Mouse (Mus musculus) kidney, adult 18-20 months (tissue): Measurements from ENCODE around the gene Rnase4.

ENCODE experiments used
- DNase-seq: peaks from one replicate; pipeline ENCODE4 v3.0.0; 2021

Gene Rnase4

DNA sequence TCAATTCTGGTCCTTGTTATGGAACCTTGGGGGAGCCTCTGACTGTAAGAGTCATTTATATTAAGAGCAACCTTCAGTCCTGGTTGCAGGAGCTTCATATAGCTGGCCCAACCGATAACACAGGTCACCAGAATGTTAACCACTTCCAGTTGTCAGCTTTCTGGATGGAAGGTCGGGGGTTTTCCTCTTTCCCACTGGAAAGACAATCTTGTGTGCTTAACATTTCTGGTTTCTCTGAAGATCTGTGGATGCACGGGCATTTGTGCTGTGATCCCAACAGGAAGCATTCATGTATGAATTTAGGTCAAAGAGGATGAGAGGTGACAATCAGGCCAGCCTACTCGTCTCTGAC, 38.7 kb downstream of the Rnase4 start:
- no peak for DNase-seq

DNA sequence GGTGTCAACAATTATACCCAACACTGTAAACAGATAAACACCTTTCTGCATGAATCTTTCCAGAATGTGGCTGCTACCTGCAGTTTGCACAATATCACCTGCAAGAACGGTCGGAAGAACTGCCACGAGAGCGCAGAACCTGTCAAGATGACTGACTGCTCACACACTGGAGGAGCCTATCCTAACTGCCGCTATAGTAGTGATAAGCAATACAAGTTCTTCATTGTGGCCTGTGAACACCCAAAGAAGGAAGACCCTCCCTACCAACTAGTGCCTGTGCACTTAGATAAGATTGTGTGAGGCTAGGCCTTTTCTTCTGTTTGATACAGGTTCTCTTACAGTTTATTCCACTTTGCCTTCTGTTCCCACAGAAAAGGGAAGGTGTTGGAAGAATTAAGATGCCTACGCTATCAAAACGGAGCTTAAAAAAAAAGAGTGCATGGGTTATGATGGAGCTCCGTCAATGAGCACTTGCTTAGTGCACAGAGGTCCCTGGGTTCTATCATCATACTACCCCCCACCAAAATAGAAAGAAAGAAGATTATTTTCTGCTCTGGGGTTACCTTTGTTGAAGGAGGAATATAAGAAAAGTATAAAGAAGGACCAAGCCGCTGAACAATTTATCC, 39.6 kb downstream of the Rnase4 start:
- no peak for DNase-seq

DNA sequence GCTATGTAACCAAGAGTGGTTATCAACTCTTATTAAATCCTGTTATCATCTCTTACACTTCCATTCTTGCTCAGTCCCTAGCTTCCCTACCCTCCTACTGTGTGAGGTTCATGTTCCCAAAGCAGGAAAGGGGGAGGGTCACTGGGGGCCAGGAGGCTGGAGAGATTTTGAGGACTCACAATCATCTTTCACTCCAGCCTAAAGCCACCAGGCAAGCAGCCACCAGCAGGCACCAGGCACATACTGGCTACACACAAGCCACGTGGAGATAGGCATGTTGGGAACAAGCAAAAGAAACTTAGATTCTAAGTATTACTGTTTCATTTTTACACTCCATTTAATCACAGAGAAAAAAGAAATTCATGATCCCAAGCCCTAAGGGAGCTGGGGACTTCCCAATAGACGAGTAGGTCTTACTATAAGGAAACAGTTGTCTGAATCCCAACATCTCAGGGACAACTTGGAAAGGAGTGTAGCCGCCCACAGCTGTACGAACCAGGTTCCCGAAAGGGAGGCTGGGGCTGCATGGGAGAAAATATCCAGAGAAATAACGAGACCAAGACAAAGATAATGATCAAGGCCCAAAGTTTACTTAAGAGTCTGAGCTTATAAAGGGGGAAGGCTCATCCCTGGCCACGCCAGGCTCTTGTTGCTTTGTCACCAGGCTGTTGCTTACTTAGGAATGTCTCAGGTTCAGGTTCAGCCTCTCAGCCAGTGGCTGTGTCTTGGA, 40.4 kb downstream of the Rnase4 start:
- no peak for DNase-seq

DNA sequence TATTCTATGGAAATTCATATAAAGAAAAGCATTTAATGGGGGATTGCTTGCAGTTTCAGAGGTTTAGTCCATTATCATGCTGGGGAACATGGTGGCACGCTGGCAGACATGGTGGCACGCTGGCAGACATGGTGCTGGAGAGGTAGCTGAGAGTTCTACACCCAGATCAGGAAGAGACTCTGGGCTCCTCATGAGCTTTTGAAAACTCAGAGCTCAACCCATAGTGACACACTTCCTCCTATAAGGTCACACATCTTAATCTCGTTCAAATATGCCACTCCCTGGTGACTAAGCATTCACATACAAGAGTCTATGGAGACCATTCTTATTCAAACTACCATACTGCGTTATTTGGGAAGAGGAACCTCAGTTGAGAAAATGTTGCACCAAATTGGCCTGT, 41.5 kb downstream of the Rnase4 start:
- no peak for DNase-seq

DNA sequence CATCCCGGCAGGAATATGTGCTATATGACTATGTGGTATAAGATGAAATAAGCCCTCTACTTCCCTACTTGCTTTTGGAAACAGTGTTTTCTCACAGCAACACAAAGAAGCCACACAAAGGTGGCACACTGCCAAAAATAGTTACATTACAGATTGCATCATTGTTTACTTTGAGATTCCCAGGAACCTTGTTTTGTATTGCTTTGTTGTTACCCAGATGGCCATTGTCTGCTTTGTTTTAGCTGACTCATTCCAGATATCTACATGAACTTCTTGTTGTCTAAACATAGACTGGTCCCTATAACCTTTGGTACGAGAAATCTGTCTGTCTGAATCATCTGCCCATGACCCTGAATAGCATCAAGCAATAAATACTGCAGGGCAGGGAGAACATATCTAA, 49.5 kb downstream of the Rnase4 start:
- DNase-seq, result no peak

DNA sequence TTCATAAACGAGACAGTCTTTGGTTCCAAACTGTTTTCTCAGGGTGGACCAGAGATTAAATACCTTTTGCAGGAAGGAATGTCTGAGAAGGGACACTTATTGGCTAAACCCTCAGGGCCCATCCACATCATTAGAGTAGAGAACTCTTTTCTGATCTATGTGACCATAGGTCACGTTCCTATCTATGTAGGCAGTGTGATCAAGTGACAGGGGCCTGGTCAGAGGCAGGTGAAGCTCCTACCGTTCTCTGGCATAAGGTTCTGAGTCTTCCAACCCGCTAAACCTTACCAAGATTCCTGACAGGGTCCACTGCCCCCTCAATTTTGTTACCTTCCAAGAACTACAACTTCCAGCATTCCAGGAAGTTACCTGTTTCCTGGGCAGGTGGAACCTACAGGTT, 51.2 kb downstream of the Rnase4 start:
- no peak for DNase-seq

DNA sequence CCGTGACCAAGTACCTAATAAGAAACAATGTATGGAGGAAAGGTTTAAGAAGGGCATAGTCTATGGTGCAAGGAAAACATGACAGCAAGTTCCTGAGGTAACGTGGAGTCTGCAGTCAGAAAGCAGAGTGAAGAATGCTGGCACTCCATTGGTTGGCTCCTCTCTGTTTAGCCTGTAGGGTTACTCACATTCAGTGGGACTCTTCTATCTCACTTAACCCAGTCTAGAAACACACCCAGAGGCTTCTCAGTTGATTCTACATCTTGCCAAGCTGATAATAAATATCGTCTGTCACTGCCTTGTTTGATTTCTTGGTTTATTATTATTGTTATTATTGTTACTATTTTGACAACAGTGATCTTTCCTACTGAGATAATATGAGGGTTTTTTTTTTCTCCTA, 51.7 kb downstream of the Rnase4 start:
- DNase-seq, result no peak

DNA sequence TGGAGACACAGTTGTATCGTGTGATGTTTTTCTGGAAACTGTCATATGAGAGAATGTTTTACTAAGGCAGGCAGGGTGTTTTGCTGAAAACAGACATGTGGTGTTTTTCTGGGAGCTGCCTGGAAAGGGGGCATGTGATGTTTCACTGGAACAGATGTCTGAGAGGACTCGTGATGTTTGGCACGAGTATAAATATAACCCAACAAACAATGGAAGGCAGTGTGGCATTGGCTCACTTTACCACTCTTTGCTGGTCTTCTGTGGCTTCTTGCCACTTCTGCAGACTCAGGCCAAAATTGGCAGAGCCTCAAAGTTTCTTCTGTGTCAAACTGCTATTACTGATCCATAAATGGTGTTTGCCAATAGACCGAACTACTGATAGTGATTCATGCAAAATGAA, 52.4 kb downstream of the Rnase4 start:
- DNase-seq, result no peak

DNA sequence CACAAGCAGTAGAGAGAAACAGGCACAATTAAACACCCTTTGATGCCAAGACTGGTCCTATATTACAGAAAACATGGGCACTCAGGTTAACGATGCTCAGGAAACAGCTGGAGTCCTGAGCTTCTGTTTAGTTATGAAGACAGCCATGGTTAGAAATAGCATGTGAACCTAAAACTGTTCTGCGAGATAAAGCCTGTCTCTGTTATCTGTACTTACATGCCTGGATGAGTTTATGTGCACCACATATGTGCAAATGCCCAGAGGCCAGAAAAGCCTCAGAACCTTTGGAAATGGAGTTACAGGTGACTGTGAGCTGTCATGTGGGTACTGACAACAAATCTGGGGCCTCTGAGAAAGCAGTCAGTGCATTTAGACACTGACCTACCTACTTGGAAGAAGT, 53.1 kb downstream of the Rnase4 start:
- DNase-seq, result no peak

DNA sequence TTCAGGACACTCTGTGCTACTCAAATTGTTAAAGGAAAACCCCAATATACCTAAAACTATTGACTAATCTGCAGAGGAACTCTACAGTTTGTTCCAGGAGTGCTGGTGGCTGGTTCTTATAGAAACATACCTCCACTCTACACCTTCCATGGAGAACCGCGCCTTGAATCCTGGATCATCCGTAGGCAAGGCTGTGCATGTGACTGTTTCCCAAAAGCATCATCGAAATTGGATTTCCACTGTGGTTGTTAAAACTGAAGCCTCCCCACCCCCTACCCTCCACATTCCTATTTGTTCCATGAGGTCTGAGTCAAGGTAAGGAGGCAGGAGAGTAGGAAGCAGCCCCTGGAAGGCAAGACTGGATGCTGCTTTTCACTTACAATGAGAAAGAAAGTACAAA, 53.6 kb downstream of the Rnase4 start:
- DNase-seq, result no peak

DNA sequence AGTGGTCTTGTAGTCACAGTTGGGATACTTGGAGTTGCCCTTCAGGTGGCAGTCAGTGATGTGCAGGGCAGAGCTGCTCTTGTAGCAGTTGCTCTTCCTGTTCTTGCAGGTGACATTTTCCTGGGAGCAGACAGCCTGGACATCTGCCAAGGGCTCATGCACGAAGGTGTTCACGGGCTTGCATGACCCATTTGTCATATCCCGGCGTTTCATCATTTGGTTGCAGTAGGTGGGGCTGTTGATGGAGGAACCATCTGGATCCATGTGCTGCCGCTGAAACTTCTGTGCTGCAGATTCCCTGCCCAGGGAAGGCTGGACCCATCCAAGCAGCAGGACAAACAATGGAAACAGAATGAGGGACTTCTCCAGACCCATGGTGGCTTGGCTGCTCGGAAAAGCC, 54.6 kb downstream of the Rnase4 start:
- no peak for DNase-seq

DNA sequence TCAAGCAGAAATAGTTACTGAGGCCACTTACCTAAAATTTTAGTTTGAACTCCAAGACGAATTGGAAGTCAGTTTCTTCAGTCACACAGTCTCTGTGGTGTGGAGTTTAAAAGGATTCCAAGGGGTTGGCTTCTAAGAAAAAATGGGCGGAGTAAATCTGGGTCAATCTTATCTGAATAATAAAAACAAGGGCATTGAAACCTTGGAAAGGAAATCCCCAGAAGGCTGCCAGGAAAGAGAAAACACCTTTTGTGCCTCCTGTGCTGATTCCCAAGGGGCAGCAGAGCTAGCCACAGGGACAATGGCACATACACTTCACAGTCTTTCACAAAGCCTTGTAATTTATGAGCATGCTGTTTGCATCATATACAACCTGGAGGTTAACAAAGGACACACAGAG, 55.8 kb downstream of the Rnase4 start, which contains the start of gene Rnase1:
Gene Rnase1 (minus strand): TSS at position 101 of the 400 bp plus-strand sequence.
- no peak for DNase-seq

DNA sequence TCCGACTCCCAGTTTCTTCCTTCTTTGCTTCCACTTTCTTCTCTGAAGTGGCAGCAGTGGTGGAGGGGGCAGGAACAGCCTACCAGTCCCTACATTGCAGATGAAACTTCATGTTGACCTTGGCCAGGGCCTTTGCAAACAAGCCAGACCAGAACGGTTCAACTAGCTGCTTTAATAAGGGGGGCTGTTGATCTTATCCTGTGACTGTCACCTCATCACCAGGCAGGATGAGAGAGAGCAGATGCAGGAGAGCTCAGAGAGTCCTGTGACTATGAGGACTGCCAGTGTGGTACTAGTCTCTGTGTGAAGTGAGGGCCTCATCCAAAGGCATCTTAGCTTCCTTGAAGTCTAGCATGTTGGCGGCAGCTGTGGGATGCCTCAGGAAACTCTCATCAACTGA, 57.1 kb downstream of the Rnase4 start:
- DNase-seq, result no peak

DNA sequence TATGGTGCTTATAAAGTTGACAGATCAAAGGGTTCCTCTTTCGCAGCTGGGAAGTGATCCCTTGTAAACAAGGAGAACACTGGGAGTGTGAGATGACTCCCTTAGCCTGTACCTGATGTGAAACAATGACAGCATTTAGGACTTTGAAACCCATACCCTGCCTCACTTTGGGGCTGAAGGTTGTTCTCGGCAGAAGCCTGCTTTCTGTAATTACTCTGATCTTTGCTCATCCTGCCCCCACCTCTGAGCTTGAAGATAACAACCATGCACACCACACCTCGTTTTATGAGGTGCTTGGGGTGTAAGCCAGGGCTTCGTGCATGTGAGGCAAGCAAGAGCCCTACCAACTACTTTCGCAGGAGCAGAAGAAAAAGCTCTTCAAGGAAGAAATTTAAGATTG, 58.3 kb downstream of the Rnase4 start:
- no peak for DNase-seq

DNA sequence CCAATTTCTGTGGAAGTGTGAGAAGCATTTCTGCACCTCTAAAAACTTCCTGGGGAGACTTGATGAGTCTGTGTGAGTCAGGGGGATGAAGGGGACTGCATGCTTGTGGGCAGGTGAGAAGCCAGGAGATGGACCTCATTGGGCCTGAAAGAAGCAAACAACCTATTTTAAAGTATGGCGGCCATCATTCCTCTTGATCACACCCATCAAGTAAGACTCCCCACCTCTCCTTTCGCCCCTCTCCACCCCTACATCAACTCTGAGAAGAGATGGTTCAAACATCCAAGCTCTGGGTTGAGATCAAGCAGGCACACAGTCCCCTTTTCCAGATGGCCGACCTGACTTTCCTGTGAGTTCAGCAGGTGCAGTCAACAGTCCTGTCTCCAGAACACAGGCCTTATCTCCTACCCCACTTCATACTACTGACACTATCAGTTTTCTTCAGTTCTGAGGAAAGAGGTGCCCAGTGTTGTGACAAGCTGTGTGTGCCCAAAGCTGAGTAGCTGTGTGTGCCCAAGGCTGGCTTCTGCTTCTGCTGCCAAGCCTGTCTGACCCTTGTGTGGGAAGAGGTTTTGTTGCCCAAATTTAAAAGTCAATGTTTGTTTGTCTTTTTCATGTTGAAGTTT, 59.4 kb downstream of the Rnase4 start:
- DNase-seq, result no peak

DNA sequence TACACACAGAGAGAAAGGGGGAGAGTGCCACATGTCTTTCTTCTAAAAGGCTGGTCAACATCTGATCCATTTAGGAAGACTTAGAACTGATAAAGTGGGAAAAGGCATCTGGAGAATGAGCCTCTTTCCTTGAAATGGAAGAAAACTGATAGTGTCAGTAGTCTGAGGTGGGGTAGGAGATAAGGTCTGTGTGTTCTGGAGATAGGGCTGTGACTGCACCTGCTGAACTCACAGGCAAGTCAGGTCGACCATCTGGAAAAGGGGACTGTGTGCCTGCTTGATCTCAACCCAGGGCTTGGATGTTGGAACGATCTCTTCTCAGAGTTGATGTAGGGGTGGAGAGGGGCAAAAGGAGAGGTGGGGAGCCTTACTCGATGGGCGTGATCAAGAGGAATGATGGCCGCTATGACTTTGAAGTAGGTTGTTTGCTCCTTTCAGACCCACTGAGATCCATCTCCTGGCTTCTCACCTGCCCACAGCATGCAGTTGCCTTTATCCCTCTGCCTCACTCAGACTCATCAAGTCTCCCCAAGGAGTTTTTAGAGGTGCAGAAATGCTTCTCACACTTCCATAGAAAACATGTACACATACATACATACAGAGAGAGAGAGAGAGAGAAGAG, 61.5 kb downstream of the Rnase4 start:
- DNase-seq, result no peak
